Comparison of ENCODE assay signal across 9 mouse cellular contexts in genomic region chr7:130258704-130259295, GRCm38 (mm10).
DNase-seq lines count a peak whose midpoint lies in the region; ATAC-seq and TF ChIP-seq lines count a peak whose summit lies in the region.
"Had no signal": no experiment of that assay in that cellular context is flagged by ENCODE, and none has a peak within 500 bp of the region (broad histone marks: within the 10 kb centered on the region; RNA-seq: fewer than 3 reads in every experiment).

No protein-coding gene starts in this region.

- peak overlapping the region; percentile 8; the same call in 1 of the 2 replicates for H3K4me2 ChIP-seq in heart, embryonic 14.5 days (ENCODE audit: low read length)
- peak overlapping the region; percentile 32; the same call in 1 of the 2 replicates for H3K4me2 ChIP-seq in CH12.LX (ENCODE audit: insufficient read depth, low read depth, poor library complexity, severe bottlenecking)
- peak overlapping the region; percentile 40 for H3K4me2 ChIP-seq in forebrain, embryonic 16.5 days (ENCODE audit: low read length)
- peak overlapping the region; percentile 79 for H3K4me2 ChIP-seq in limb, embryonic 14.5 days (replicated peaks; ENCODE audit: low read depth, low read length, severe bottlenecking)

- H3K4me3 ChIP-seq in heart, embryonic 14.5 days (ENCODE audit: control insufficient read depth in 1 of 2, insufficient read depth in 1 of 2, low read depth in 1 of 2, low read length in 2 of 2), result no peak overlapping the region
- no peak overlapping the region for H3K4me3 ChIP-seq in CH12.LX (replicated peaks in 1 of 3; ENCODE audit: low read depth in 2 of 3, low read length in 2 of 3, poor library complexity in 1 of 3)
- no peak overlapping the region; the same call in 1 of the 2 replicates for H3K4me3 ChIP-seq in forebrain, embryonic 16.5 days (replicated peaks; ENCODE audit: low read length)
- peak overlapping the region; percentile 77 for H3K4me3 ChIP-seq in limb, embryonic 14.5 days (replicated peaks; ENCODE audit: low read length)

- H3K27me3 ChIP-seq in heart, embryonic 14.5 days (ENCODE audit: control insufficient read depth, insufficient read depth, low read length), result peaks cover 5% of the 10 kb centered on the region; the same call in 1 of the 2 replicates
- peaks cover 88% of the 10 kb centered on the region for H3K27me3 ChIP-seq in CH12.LX (replicated peaks)
- H3K27me3 ChIP-seq in forebrain, embryonic 16.5 days (replicated peaks; ENCODE audit: control insufficient read depth, insufficient read depth, low read length), result no peaks in the 10 kb centered on the region
- H3K27me3 ChIP-seq in limb, embryonic 14.5 days (ENCODE audit: control insufficient read depth, insufficient read depth, low read length), result peaks cover 2% of the 10 kb centered on the region; the same call in 1 of the 2 replicates

- intact Hi-C loops in heart, postnatal 36 days (cut with DNase I), result no loop called here

- 38% methylated on average over 9 of the region's 9 CpGs for WGBS in heart, embryonic 14.5 days
- WGBS in forebrain, embryonic 16.5 days, result 17% methylated on average over 9 of the region's 9 CpGs
- 36% methylated on average over 9 of the region's 9 CpGs for WGBS in limb, embryonic 14.5 days

- no peak for TF ChIP-seq EP300 in CH12.LX (IDR thresholded peaks at IDR 0.05; ENCODE audit: low read length)

- no peak for TF ChIP-seq POLR2A in CH12.LX (IDR thresholded peaks at IDR 0.05; ENCODE audit: low read depth, low read length)
- TF ChIP-seq POLR2A in limb, embryonic 14.5 days (IDR thresholded peaks at IDR 0.05; ENCODE audit: borderline replicate concordance, extremely low read depth, insufficient read depth, insufficient read length), result no peak

- H3K4me1 ChIP-seq in heart, embryonic 14.5 days (ENCODE audit: control insufficient read depth in 2 of 2, insufficient read depth in 2 of 2, low read length in 2 of 2), result peaks cover 12 to 14% of the 10 kb centered on the region in 2 experiments; a peak in 3 of 4 replicates
- H3K4me1 ChIP-seq in CH12.LX (ENCODE audit: control insufficient read depth in 1 of 2, insufficient read depth in 2 of 2), result no peaks in the 10 kb centered on the region
- peaks cover 62% of the 10 kb centered on the region for H3K4me1 ChIP-seq in forebrain, embryonic 16.5 days (replicated peaks; ENCODE audit: control insufficient read depth, insufficient read depth, low read length)
- peaks cover 65% of the 10 kb centered on the region for H3K4me1 ChIP-seq in limb, embryonic 14.5 days (ENCODE audit: control insufficient read depth, insufficient read depth, low read length)

- H3K9me3 ChIP-seq in heart, embryonic 14.5 days (ENCODE audit: control insufficient read depth, low read length), result no peaks in the 10 kb centered on the region
- no peaks in the 10 kb centered on the region for H3K9me3 ChIP-seq in CH12.LX (replicated peaks; ENCODE audit: low read length)
- H3K9me3 ChIP-seq in forebrain, embryonic 16.5 days (ENCODE audit: control insufficient read depth, low read length), result no peaks in the 10 kb centered on the region
- H3K9me3 ChIP-seq in limb, embryonic 14.5 days (ENCODE audit: control insufficient read depth, low read length), result no peaks in the 10 kb centered on the region

- in situ Hi-C loops in CH12.LX (cut with MboI; ENCODE audit: low pct_ligation_motif_present, low pct_unique_long_range_greater_than_20kb, low sequenced_read_pairs), result no loop called here

- no peaks in the 10 kb centered on the region for H3K79me2 ChIP-seq in CH12.LX (replicated peaks; ENCODE audit: control insufficient read depth, extremely low read depth, insufficient read depth, poor library complexity, severe bottlenecking)

- TF ChIP-seq CTCF in CH12.LX (conservative IDR thresholded peaks at IDR 0.05 in 1 of 2, IDR thresholded peaks at IDR 0.05 in 1 of 2; ENCODE audit: low read depth in 2 of 2, low read length in 2 of 2), result no peak

- TF ChIP-seq RAD21 in CH12.LX (IDR thresholded peaks at IDR 0.05; ENCODE audit: low read depth, low read length), result no peak

- no peak for DNase-seq in heart, postnatal 36 days
- no peak for DNase-seq in CH12.LX (ENCODE audit: extremely low read depth)
- no peak for DNase-seq in limb, embryonic 14.5 days (ENCODE audit: low spot score)
- no peak for DNase-seq in thymus, postnatal 14 days
- DNase-seq in frontal cortex, postnatal 10 days (ENCODE audit: low spot score in 2 of 2), result no peak
- no peak for DNase-seq in spleen, adult 12 weeks (ENCODE audit: low spot score)
- DNase-seq: lung, adult 18-20 months had no signal

- H3K36me3 ChIP-seq in heart, embryonic 14.5 days (ENCODE audit: control insufficient read depth, insufficient read depth, low read length), result peaks cover 4% of the 10 kb centered on the region; the same call in 1 of the 2 replicates
- no peaks in the 10 kb centered on the region for H3K36me3 ChIP-seq in CH12.LX (replicated peaks in 1 of 2; ENCODE audit: control insufficient read depth in 1 of 2, insufficient read depth in 1 of 2, low read length in 1 of 2)
- no peaks in the 10 kb centered on the region for H3K36me3 ChIP-seq in forebrain, embryonic 16.5 days (ENCODE audit: control insufficient read depth, insufficient read depth)
- peaks cover 30% of the 10 kb centered on the region for H3K36me3 ChIP-seq in limb, embryonic 14.5 days (ENCODE audit: control insufficient read depth, insufficient read depth, low read length)

- no peak overlapping the region for H3K27ac ChIP-seq in heart, embryonic 14.5 days (replicated peaks in 1 of 2; ENCODE audit: control insufficient read depth in 1 of 2, insufficient read depth in 1 of 2, low read depth in 2 of 2, low read length in 2 of 2)
- H3K27ac ChIP-seq in CH12.LX (ENCODE audit: insufficient read depth, low read depth), result no peak overlapping the region
- peak overlapping the region; percentile 12; the same call in 1 of the 2 replicates for H3K27ac ChIP-seq in forebrain, embryonic 16.5 days (ENCODE audit: low read length)
- 0 out of 2 replicates have a peak overlapping the region, but pooled peaks have one; percentile 49 for H3K27ac ChIP-seq in limb, embryonic 14.5 days (replicated peaks; ENCODE audit: low read depth, low read length)

- H3K9ac ChIP-seq in heart, embryonic 14.5 days (ENCODE audit: low read length), result no peak overlapping the region
- no peak overlapping the region for H3K9ac ChIP-seq in CH12.LX (ENCODE audit: insufficient read depth, low read depth)
- H3K9ac ChIP-seq in forebrain, embryonic 16.5 days (replicated peaks; ENCODE audit: low read depth, low read length), result no peak overlapping the region
- no peak overlapping the region for H3K9ac ChIP-seq in limb, embryonic 14.5 days (ENCODE audit: low read depth, low read length, severe bottlenecking)

- no peak for ATAC-seq in heart, embryonic 14.5 days (ENCODE audit: insufficient number of reproducible peaks, insufficient read depth, low FRiP score, low read depth)
- ATAC-seq in forebrain, embryonic 16.5 days, result 0 out of 2 replicates have a peak, but pooled peaks have one; percentile 16
- ATAC-seq in limb, embryonic 14.5 days (ENCODE audit: low FRiP score, low read depth), result no peak

- dilution Hi-C loops in CH12.LX (cut with MboI; ENCODE audit: extremely low pct_ligation_motif_present, extremely low pct_unique_long_range_greater_than_20kb, low sequenced_read_pairs), result no loop called here

TF ChIP-seq in CH12.LX, 34 proteins besides CTCF, POLR2A, EP300 and RAD21:
- TF ChIP-seq MEF2A (IDR thresholded peaks at IDR 0.05; ENCODE audit: borderline replicate concordance, low read depth, low read length) (no peak), KAT2A (IDR thresholded peaks at IDR 0.05; ENCODE audit: insufficient replicate concordance, low read length) (no peak), NELFE (IDR thresholded peaks at IDR 0.05; ENCODE audit: low read depth, low read length) (no peak), ZMIZ1 (IDR thresholded peaks at IDR 0.05; ENCODE audit: low read depth, low read length) (no peak), POLR2AphosphoS2 (IDR thresholded peaks at IDR 0.05; ENCODE audit: low read depth, low read length) (no peak), ZNF384 (IDR thresholded peaks at IDR 0.05; ENCODE audit: low read depth, low read length) (no peak), MXI1 (IDR thresholded peaks at IDR 0.05; ENCODE audit: low read depth, low read length) (no peak), USF2 (conservative IDR thresholded peaks at IDR 0.05; ENCODE audit: low read depth, low read length) (no peak), MAFK (IDR thresholded peaks at IDR 0.05; ENCODE audit: insufficient replicate concordance, low read length) (no peak), ETS1 (conservative IDR thresholded peaks at IDR 0.05; ENCODE audit: low read depth, low read length) (no peak), HCFC1 (IDR thresholded peaks at IDR 0.05; ENCODE audit: low read depth, low read length) (no peak), UBTF (IDR thresholded peaks at IDR 0.05; ENCODE audit: low read depth, low read length) (no peak), ZC3H11A (IDR thresholded peaks at IDR 0.05; ENCODE audit: low read depth, low read length) (no peak), CHD1 (IDR thresholded peaks at IDR 0.05; ENCODE audit: low read depth, low read length) (no peak), ELF1 (IDR thresholded peaks at IDR 0.05; ENCODE audit: low read depth, low read length) (no peak), CHD2 (IDR thresholded peaks at IDR 0.05; ENCODE audit: low read length) (no peak), IRF4 (IDR thresholded peaks at IDR 0.05; ENCODE audit: low read depth, low read length) (no peak), JUN (IDR thresholded peaks at IDR 0.05; ENCODE audit: insufficient read depth, low read depth, low read length) (no peak)

Comparison
In these comparisons a context has a peak if more than half of its experiments do, and no peak if none do; other contexts are left out.
1. H3K27ac ChIP-seq: peak in forebrain, embryonic 16.5 days (single experiment) and limb, embryonic 14.5 days (single experiment); none in heart, embryonic 14.5 days (0 of 2) and CH12.LX (single experiment).
2. H3K4me2 ChIP-seq: peak in every context shown above with its lines; median percentile 79 in limb, embryonic 14.5 days; 40 in forebrain, embryonic 16.5 days; 32 in CH12.LX; 8 in heart, embryonic 14.5 days.